Mouse (Mus musculus) liver, embryonic 14.5 days (tissue): Measurements from ENCODE around the gene Zfp386.
"Not testable (repeated sequence)": the region's sequence is repeated elsewhere in the genome, so short reads cannot be mapped to it uniquely, and the experiment has no call there.

Source experiments
- CTCF ChIP-seq: IDR thresholded peaks from 2 replicates; pipeline ENCODE4 v1.5.1; 2016; ENCODE audit warnings: antibody characterized with exemption, low read depth, control low read depth
- EP300 ChIP-seq: IDR thresholded peaks from 2 replicates; pipeline ENCODE4 v1.6.1; 2016; ENCODE audit warnings: antibody characterized with exemption, low read depth

DNA sequence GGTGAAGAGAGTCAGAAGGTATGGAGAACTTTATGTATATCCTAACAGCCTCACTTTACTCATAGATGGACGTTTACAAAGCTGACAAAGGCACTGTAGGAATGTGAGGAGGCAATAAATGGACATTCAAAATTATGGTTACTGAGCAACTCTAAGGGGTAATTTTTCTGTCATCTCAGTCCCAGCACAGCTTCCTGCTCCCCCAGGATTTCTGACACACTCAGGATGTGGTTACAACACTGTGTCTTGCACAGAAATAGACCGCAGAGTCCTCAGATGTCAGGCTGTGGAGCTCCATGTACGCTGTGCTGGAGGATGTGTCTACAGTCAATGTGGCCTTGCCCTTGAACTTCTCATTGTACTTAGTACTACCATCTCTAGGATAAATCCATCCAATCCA is 47.7 kb upstream of the Zfp386 start:
- TF ChIP-seq CTCF, EP300: not testable (repeated sequence)
